Mouse (Mus musculus): ENCODE data around the gene Gp1bb. TPM values are rescaled to one million over a fixed set of nuclear protein-coding genes. Genes with fewer than 3 reads are reported as not detected.

The Gp1bb gene
- polyA plus RNA-seq (2017; shearing (Covaris generic)), result not detected

GRCm38 (mm10) chr16:18622019-18622418 is at the start of gene Gp1bb:
Gene Gp1bb (minus strand): TSS chr16:18622403.

GRCm38 (mm10) chr16:18629390-18630231 is 7.4 kb upstream of the Gp1bb start, which contains the start of gene Sept5:
Gene Sept5 (minus strand): TSS chr16:18629954.

GRCm38 (mm10) chr16:18626376-18626878 is 4.2 kb upstream of the Gp1bb start, which contains the start of gene Gm49601:
Gene Gm49601 (minus strand): TSS chr16:18626427.

GRCm38 (mm10) chr16:18589804-18590790 is 32.1 kb downstream of the Gp1bb start, which contains the start of gene Tbx1:
Gene Tbx1 (minus strand): TSS chr16:18590671.

Other genes starting within 250 kb of the Gp1bb start
- 25.2 TPM for gene Txnrd2, start 196.0 kb downstream of the Gp1bb start, polyA plus RNA-seq (2017; shearing (Covaris generic))
- gene Comt, start 195.6 kb downstream of the Gp1bb start, polyA plus RNA-seq (2017; shearing (Covaris generic)), result 22.3 TPM
- gene Gnb1l, start 123.7 kb downstream of the Gp1bb start, polyA plus RNA-seq (2017; shearing (Covaris generic)), result 12.2 TPM
- not detected for gene Rtl10, start 123.5 kb downstream of the Gp1bb start, polyA plus RNA-seq (2017; shearing (Covaris generic))
- gene Tbx1, start 31.7 kb downstream of the Gp1bb start, polyA plus RNA-seq (2017; shearing (Covaris generic)), result not detected
- not detected for gene Gm49601, start 4.0 kb upstream of the Gp1bb start, polyA plus RNA-seq (2017; shearing (Covaris generic))
- gene Sept5, start 7.6 kb upstream of the Gp1bb start, polyA plus RNA-seq (2017; shearing (Covaris generic)), result 0.45 TPM
- not detected for gene Cldn5, start 154.4 kb upstream of the Gp1bb start, polyA plus RNA-seq (2017; shearing (Covaris generic))
- 113 TPM for gene Ufd1, start 189.4 kb upstream of the Gp1bb start, polyA plus RNA-seq (2017; shearing (Covaris generic))
- 4.5 TPM for gene Cdc45, start 189.6 kb upstream of the Gp1bb start, polyA plus RNA-seq (2017; shearing (Covaris generic))
- 67.3 TPM for gene 2510002D24Rik, start 214.2 kb upstream of the Gp1bb start, polyA plus RNA-seq (2017; shearing (Covaris generic))
- gene Gm28539, start 214.2 kb upstream of the Gp1bb start, polyA plus RNA-seq (2017; shearing (Covaris generic)), result not detected